Mouse (Mus musculus): ENCODE results near the gene Vmn2r76. TPM values are rescaled to one million over a fixed set of nuclear protein-coding genes. Genes with fewer than 3 reads are reported as not detected.
A peak's percentile ranks its signal among the peaks of the same experiment; 100 is the strongest.
"Not testable (repeated sequence)": the region's sequence is repeated elsewhere in the genome, so short reads cannot be mapped to it uniquely, and the experiment has no call there.

Vmn2r76 gene
- not detected in 2 replicates for total RNA-seq (2014; rRNA removed)
- not detected in 2 replicates for polyA plus RNA-seq (2012; rRNA removed)

- no peak within 1 kb of the TSS for H3K4me3 ChIP-seq (ENCODE audit: insufficient read depth, low read depth, low read length)
- TF ChIP-seq CTCF (IDR thresholded peaks at IDR 0.05; ENCODE audit: low read depth, low read length): no peak
- TF ChIP-seq POLR2A (IDR thresholded peaks at IDR 0.05; ENCODE audit: extremely low read depth, insufficient read depth, low read length): no peak
- no peak within 1 kb of the TSS for H3K27ac ChIP-seq (replicated peaks; ENCODE audit: insufficient read depth, low read depth, low read length)
- no peaks in the 10 kb centered on the region for H3K79me2 ChIP-seq (ENCODE audit: control insufficient read depth, insufficient read depth, low read length)
- no peak within 1 kb of the TSS for H3K9ac ChIP-seq (ENCODE audit: low read depth, low read length)
- no peak for DNase-seq (ENCODE audit: extremely low read depth, low read depth, low spot score)
- H3K36me3 ChIP-seq (ENCODE audit: control insufficient read depth, insufficient read depth, low read length): no peaks in the 10 kb centered on the region
- H3K4me1 ChIP-seq (ENCODE audit: control insufficient read depth, insufficient read depth, low read length): no peaks in the 10 kb centered on the region
- no peaks in the 10 kb centered on the region for H3K27me3 ChIP-seq (ENCODE audit: control insufficient read depth, insufficient read depth, low read length)
- WGBS: 55% methylated on average over 1 of the region's 1 CpGs
Measured at GRCm38 (mm10) chr7:86246208-86246607, at the start of gene Vmn2r76. Gene Vmn2r76 (minus strand): TSS chr7:86246308.

DNA sequence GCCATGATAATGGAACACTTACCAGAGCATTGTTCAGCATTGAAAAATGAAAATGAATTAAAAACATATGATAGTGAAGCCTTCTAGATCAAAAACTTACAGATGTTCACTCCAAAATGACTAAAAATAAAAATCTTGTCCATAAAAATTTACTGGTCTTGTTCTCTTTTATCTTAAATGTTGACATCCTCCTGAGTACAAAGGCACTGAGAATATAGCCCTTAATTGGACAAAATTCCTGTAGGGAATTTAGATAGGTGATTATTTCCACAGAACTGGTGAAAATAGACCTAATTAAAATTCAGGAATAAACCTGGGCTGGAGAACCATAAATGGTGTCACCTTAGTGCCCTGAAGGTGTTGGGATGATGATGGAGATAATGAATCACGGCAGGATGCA lies 31.0 kb upstream of the Vmn2r76 start, which contains the start of gene Olfr310:
Gene Olfr310, minus strand, starts transcription at position 101 of the 400 bp plus-strand sequence.
- no peak for DNase-seq (ENCODE audit: extremely low read depth, low read depth, low spot score)
- Histone ChIP-seq H3K9ac (ENCODE audit: low read depth, low read length) (no peak within 1 kb of the TSS), H3K79me2 (ENCODE audit: control insufficient read depth, insufficient read depth, low read length) (no peaks in the 10 kb centered on the region), H3K27me3 (ENCODE audit: control insufficient read depth, insufficient read depth, low read length) (no peaks in the 10 kb centered on the region), H3K4me3 (ENCODE audit: insufficient read depth, low read depth, low read length) (no peak within 1 kb of the TSS), H3K36me3 (ENCODE audit: control insufficient read depth, insufficient read depth, low read length) (no peaks in the 10 kb centered on the region), H3K4me1 (ENCODE audit: control insufficient read depth, insufficient read depth, low read length) (no peaks in the 10 kb centered on the region), H3K27ac (replicated peaks; ENCODE audit: insufficient read depth, low read depth, low read length) (no peak within 1 kb of the TSS)
- 67% methylated on average over 1 of the region's 1 CpGs for WGBS
- TF ChIP-seq POLR2A (IDR thresholded peaks at IDR 0.05; ENCODE audit: extremely low read depth, insufficient read depth, low read length): no peak
- TF ChIP-seq CTCF (IDR thresholded peaks at IDR 0.05; ENCODE audit: low read depth, low read length): no peak

DNA sequence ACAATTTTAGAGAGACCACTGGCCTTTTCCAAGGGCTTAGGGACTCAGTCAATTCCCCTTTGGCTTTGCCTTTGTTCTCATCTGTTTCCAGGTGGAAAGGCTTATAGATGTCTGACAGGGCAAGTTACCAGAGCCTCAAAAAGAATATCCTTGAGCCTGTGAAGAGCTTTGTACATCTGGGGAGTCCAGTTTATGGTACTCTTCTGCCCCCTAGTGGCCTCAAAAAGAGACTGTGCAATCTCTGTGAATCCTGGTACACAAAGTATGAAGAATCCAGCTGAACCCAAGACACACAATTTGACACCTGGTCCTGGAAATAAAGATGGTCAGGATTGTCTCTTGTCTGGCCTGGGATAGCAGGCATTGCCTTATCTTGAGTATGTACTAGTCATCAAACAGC lies 34.8 kb downstream of the Vmn2r76 start:
- H3K79me2 ChIP-seq (ENCODE audit: control insufficient read depth, insufficient read depth, low read length): no peaks in the 10 kb centered on the region
- H3K36me3 ChIP-seq (ENCODE audit: control insufficient read depth, insufficient read depth, low read length): no peaks in the 10 kb centered on the region
- H3K4me3 ChIP-seq (ENCODE audit: insufficient read depth, low read depth, low read length): no peak overlapping the region
- H3K9ac ChIP-seq (ENCODE audit: low read depth, low read length): no peak overlapping the region
- H3K27ac ChIP-seq (replicated peaks; ENCODE audit: insufficient read depth, low read depth, low read length): no peak overlapping the region
- H3K4me1 ChIP-seq (ENCODE audit: control insufficient read depth, insufficient read depth, low read length): no peaks in the 10 kb centered on the region
- DNase-seq (ENCODE audit: extremely low read depth, low read depth, low spot score): peak; percentile 18
- TF ChIP-seq CTCF (IDR thresholded peaks at IDR 0.05; ENCODE audit: low read depth, low read length) (no peak; the same call in 1 of the 2 replicates), POLR2A (IDR thresholded peaks at IDR 0.05; ENCODE audit: extremely low read depth, insufficient read depth, low read length) (no peak)
- no peaks in the 10 kb centered on the region for H3K27me3 ChIP-seq (ENCODE audit: control insufficient read depth, insufficient read depth, low read length)

DNA sequence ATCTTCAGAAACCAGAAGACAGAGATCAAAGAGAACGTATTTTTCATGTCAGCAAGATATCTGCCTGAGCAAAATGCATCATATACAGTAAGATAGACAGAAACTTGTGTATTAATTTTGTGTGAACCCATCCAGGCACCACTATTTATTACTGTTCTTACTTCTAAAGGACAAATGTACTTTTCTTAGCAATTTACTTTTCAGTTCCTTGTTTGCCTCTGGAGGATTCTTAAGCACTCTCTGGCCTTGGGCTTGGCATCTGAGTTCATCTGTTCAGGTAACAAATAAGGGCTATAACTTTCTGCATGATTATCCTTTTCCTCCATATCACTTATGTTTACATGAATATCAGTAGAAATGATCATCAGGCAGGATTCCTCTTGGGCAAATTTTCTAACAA lies 74.4 kb downstream of the Vmn2r76 start, which contains the start of gene Vmn2r75:
Gene Vmn2r75, minus strand, starts transcription at position 101 of the 400 bp plus-strand sequence.
- not testable (repeated sequence) for H3K36me3 ChIP-seq (ENCODE audit: control insufficient read depth, insufficient read depth, low read length); H3K9ac ChIP-seq (ENCODE audit: low read depth, low read length); DNase-seq (ENCODE audit: extremely low read depth, low read depth, low spot score); H3K79me2 ChIP-seq (ENCODE audit: control insufficient read depth, insufficient read depth, low read length); H3K27ac ChIP-seq (replicated peaks; ENCODE audit: insufficient read depth, low read depth, low read length); H3K27me3 ChIP-seq (ENCODE audit: control insufficient read depth, insufficient read depth, low read length); H3K4me3 ChIP-seq (ENCODE audit: insufficient read depth, low read depth, low read length); H3K4me1 ChIP-seq (ENCODE audit: control insufficient read depth, insufficient read depth, low read length)
- WGBS: 39% methylated on average over 1 of the region's 1 CpGs

Other genes starting within 250 kb of the Vmn2r76 start
- not detected in 2 replicates for gene Vmn2r75, start 74.5 kb downstream of the Vmn2r76 start, total RNA-seq (2014; rRNA removed)
- not detected in 2 replicates for gene Vmn2r75, start 74.5 kb downstream of the Vmn2r76 start, polyA plus RNA-seq (2012; rRNA removed)
- gene Olfr310, start 30.9 kb upstream of the Vmn2r76 start, total RNA-seq (2014; rRNA removed): not detected in 2 replicates
- gene Olfr310, start 30.9 kb upstream of the Vmn2r76 start, polyA plus RNA-seq (2012; rRNA removed): not detected in 2 replicates
- gene Olfr309, start 67.4 kb upstream of the Vmn2r76 start, total RNA-seq (2014; rRNA removed): not detected in 2 replicates
- gene Olfr309, start 67.4 kb upstream of the Vmn2r76 start, polyA plus RNA-seq (2012; rRNA removed): not detected in 2 replicates
- gene Olfr308, start 79.3 kb upstream of the Vmn2r76 start, total RNA-seq (2014; rRNA removed): not detected in 2 replicates
- gene Olfr308, start 79.3 kb upstream of the Vmn2r76 start, polyA plus RNA-seq (2012; rRNA removed): not detected in 2 replicates
- gene Olfr307, start 91.3 kb upstream of the Vmn2r76 start, total RNA-seq (2014; rRNA removed): not detected in 2 replicates
- gene Olfr307, start 91.3 kb upstream of the Vmn2r76 start, polyA plus RNA-seq (2012; rRNA removed): not detected in 2 replicates
- gene Olfr305, start 120.6 kb upstream of the Vmn2r76 start, total RNA-seq (2014; rRNA removed): not detected in 2 replicates
- not detected in 2 replicates for gene Olfr305, start 120.6 kb upstream of the Vmn2r76 start, polyA plus RNA-seq (2012; rRNA removed)
- not detected in 2 replicates for gene Olfr304, start 140.3 kb upstream of the Vmn2r76 start, total RNA-seq (2014; rRNA removed)
- gene Olfr304, start 140.3 kb upstream of the Vmn2r76 start, polyA plus RNA-seq (2012; rRNA removed): not detected in 2 replicates
- not detected in 2 replicates for gene Olfr303, start 151.5 kb upstream of the Vmn2r76 start, total RNA-seq (2014; rRNA removed)
- gene Olfr303, start 151.5 kb upstream of the Vmn2r76 start, polyA plus RNA-seq (2012; rRNA removed): not detected in 2 replicates
- not detected in 2 replicates for gene Olfr301, start 157.5 kb upstream of the Vmn2r76 start, total RNA-seq (2014; rRNA removed)
- not detected in 2 replicates for gene Olfr301, start 157.5 kb upstream of the Vmn2r76 start, polyA plus RNA-seq (2012; rRNA removed)
- gene Olfr299, start 213.6 kb upstream of the Vmn2r76 start, total RNA-seq (2014; rRNA removed): not detected in 2 replicates
- not detected in 2 replicates for gene Olfr299, start 213.6 kb upstream of the Vmn2r76 start, polyA plus RNA-seq (2012; rRNA removed)
- not detected in 2 replicates for gene Olfr298, start 246.2 kb upstream of the Vmn2r76 start, total RNA-seq (2014; rRNA removed)
- gene Olfr298, start 246.2 kb upstream of the Vmn2r76 start, polyA plus RNA-seq (2012; rRNA removed): not detected in 2 replicates

All from liver, adult 2 months (tissue).